Mouse (Mus musculus) limb, embryonic 13.5 days (tissue): ENCODE data around the gene BC049762. TPM values are rescaled to one million over a fixed set of nuclear protein-coding genes. Genes with fewer than 3 reads are reported as not detected.

Experiments used
- ATAC-seq: fragments of 200-750 bp; cut with Nextera tagmentation; 2 replicates; pipeline ENCODE4 v1.8.0; 2017; ENCODE audit warnings: low read depth, moderate number of reproducible peaks, moderate TSS enrichment; ENCODE audit not compliant: low FRiP score
- H3K27ac ChIP-seq: fragments of 300-500 bp; sonication (generic); 2 replicates; pipeline ENCODE4 v1.5.1; 2015; ENCODE audit warnings: inconsistent platforms, mild to moderate bottlenecking, moderate library complexity
- H3K27me3 ChIP-seq: fragments of 300-500 bp; sonication (generic); 2 replicates; pipeline ENCODE4 v1.6.1; 2015; ENCODE audit warnings: mild to moderate bottlenecking, inconsistent platforms
- H3K36me3 ChIP-seq: fragments of 300-500 bp; sonication (generic); 2 replicates; pipeline ENCODE4 v1.6.1; 2015; ENCODE audit warnings: inconsistent platforms, mild to moderate bottlenecking, moderate library complexity
- H3K4me1 ChIP-seq: fragments of 300-500 bp; sonication (generic); 2 replicates; pipeline ENCODE4 v1.6.1; 2015; ENCODE audit warnings: inconsistent platforms
- H3K4me2 ChIP-seq: fragments of 300-500 bp; sonication (generic); replicated peaks from 2 replicates; pipeline ENCODE4 v1.6.1; 2015; ENCODE audit warnings: inconsistent platforms, mild to moderate bottlenecking, moderate library complexity
- H3K4me3 ChIP-seq: fragments of 300-500 bp; sonication (generic); 2 replicates; pipeline ENCODE4 v1.5.1; 2015; ENCODE audit warnings: moderate library complexity, mild to moderate bottlenecking, inconsistent platforms
- H3K9ac ChIP-seq: fragments of 300-500 bp; sonication (generic); 2 replicates; pipeline ENCODE4 v1.6.1; 2015; ENCODE audit warnings: mild to moderate bottlenecking, inconsistent platforms
- H3K9me3 ChIP-seq: fragments of 300-500 bp; sonication (generic); 2 replicates; pipeline ENCODE4 v1.6.1; 2016; ENCODE audit warnings: inconsistent platforms
- WGBS: fragments of 180-500 bp; shearing (Covaris S2); methylation state at CpG from one replicate; pipeline ENCODE4 v1.1.7; 2015; 5-methylcytosine and 5-hydroxymethylcytosine counted together
- polyA plus RNA-seq: library from polyadenylated mRNA; unstranded; fragments of >200 nt; fragmentation: Nextera tagmentation; extraction: Ambion mirVana; gene quantifications from 2 replicates; pipeline ENCODE4 v1.2.1, GENCODE M21; 2015

The BC049762 gene
- polyA plus RNA-seq, 1 experiment from 2014 or later, result 0.53 TPM

DNA sequence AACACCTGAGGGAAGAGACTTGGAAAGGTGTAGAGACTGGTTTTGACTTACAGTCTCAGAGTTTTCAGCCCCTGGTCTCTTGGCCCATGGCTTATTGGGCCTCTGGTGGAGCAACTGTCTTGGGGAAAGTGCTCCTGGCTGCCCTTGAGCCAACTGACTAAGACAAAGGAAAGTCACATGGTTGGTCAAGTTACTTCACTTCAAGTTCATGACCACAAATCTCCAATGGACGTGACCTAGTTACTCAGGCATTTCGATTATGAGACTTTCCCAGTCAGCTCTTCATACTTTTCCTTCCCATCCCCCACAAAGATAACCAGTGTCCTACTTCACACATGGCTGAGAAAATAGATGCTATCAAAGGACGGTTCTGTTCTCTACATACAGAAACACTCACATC, 55.1 kb downstream of the BC049762 start:
- Histone ChIP-seq H3K9me3 (no peaks in the 10 kb centered on the region), H3K27ac (no peak overlapping the region), H3K4me2 (no peak overlapping the region), H3K9ac (no peak overlapping the region), H3K27me3 (no peaks in the 10 kb centered on the region), H3K36me3 (no peaks in the 10 kb centered on the region), H3K4me1 (no peaks in the 10 kb centered on the region), H3K4me3 (no peak overlapping the region)
- 88% methylated on average over 3 of the region's 3 CpGs for WGBS
- ATAC-seq, result no peak

Other genes starting within 250 kb of the BC049762 start
- gene Olfr54, start 248.8 kb downstream of the BC049762 start, polyA plus RNA-seq, result not detected in 2 replicates
- not detected in 2 replicates for gene Olfr1375, start 214.9 kb downstream of the BC049762 start, polyA plus RNA-seq
- 10.2 and 11.8 TPM in 2 replicates for gene Zfp354a, start 203.8 kb downstream of the BC049762 start, polyA plus RNA-seq
- not detected in 2 replicates for gene Gm12569, start 42.6 kb downstream of the BC049762 start, polyA plus RNA-seq
- gene Clk4, start 1.3 kb downstream of the BC049762 start, polyA plus RNA-seq, result 146 and 156 TPM in 2 replicates
- 23.3 and 23.6 TPM in 2 replicates for gene Col23a1, start 26.9 kb upstream of the BC049762 start, polyA plus RNA-seq